Mouse (Mus musculus): ENCODE measurements around the gene Ddx23.

DNA sequence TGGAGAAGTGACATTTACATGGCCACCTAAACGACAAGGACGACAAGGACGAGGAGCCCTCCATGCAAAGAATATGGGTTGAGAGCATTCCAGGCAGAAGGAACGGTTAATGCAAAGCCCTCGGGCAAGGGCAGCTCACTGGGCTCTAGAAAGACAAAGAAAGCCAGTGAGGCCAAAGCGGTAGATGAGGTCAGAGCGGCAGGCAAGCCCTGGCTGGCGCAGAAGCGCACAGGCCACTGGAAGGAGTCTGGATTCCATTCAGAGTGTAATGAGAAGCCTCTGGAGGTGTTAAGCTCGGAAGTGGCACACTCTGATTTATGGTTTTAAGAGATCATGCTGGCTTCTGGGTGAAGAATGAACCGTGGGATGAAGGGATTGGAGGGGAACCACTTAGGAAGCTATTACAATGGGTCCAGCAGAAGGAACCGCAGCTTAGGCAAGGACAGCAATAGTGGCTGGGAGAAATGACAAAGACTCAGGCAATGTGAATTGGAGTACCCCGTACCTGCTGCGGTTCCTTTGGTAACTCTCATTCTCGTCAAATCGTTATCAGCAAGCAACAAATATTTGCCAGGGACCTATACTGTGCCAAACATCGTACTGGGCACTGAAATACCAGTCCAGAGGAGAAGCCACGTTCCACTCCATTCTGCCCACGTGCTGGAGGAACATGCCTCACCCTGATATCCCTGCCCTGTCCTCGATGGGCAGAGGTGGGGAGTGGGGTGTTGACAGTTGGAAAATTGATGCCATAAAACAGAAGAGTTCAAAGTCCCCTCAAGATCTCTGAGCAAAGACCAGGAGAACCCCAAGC is 46.1 kb downstream of the Ddx23 start:
- TF ChIP-seq GATA1 (IDR thresholded peaks at IDR 0.05; ENCODE audit: borderline replicate concordance, low read length) (no peak), FLI1 (IDR thresholded peaks at IDR 0.05; ENCODE audit: low read length) (no peak)

All from megakaryocyte, embryonic 14.5 days (primary cell).